Mouse (Mus musculus) forebrain, embryonic 10.5 days (tissue): ENCODE data around the gene Arglu1. TPM values are rescaled to one million over a fixed set of nuclear protein-coding genes. Genes with fewer than 3 reads are reported as not detected.

Experiments used
- DNase-seq: peaks from one replicate; pipeline ENCODE4 v3.0.0-alpha.2; 2017; ENCODE audit warnings: low spot score; ENCODE audit errors: extremely low spot score
- H3K27ac ChIP-seq: fragments of 300-500 bp; sonication (generic); 2 replicates; pipeline ENCODE4 v1.5.1; 2016; ENCODE audit warnings: mild to moderate bottlenecking
- H3K27me3 ChIP-seq: fragments of 300-500 bp; sonication (generic); 2 replicates; pipeline ENCODE4 v1.6.1; 2016; ENCODE audit warnings: mild to moderate bottlenecking; ENCODE audit not compliant: poor library complexity, severe bottlenecking
- H3K36me3 ChIP-seq: fragments of 300-500 bp; sonication (generic); replicated peaks from 2 replicates; pipeline ENCODE4 v1.6.1; 2016; ENCODE audit warnings: mild to moderate bottlenecking, moderate library complexity
- H3K4me1 ChIP-seq: fragments of 300-500 bp; sonication (generic); 2 replicates; pipeline ENCODE4 v1.6.1; 2016
- H3K4me3 ChIP-seq: fragments of 300-500 bp; sonication (generic); 2 replicates; pipeline ENCODE4 v1.5.1; 2016; ENCODE audit warnings: mild to moderate bottlenecking, moderate library complexity
- H3K9me3 ChIP-seq: fragments of 300-500 bp; sonication (generic); 2 replicates; pipeline ENCODE4 v1.6.1; 2016; ENCODE audit warnings: mild to moderate bottlenecking, moderate library complexity
- WGBS: fragments of 180-500 bp; shearing (Covaris S2); methylation state at CpG from one replicate; pipeline ENCODE4 v1.1.7; 2016; 5-methylcytosine and 5-hydroxymethylcytosine counted together
- microRNA-seq: library from miRNA; unstranded; fragments of <30 nt; microRNA quantifications from one replicate; pipeline ENCODE4, GENCODE M21; 2017
- polyA plus RNA-seq: library from polyadenylated mRNA; unstranded; fragments of >200 nt; fragmentation: Nextera tagmentation; extraction: Ambion mirVana; gene quantifications from 2 replicates; pipeline ENCODE4 v1.2.1, GENCODE M21; 2016

Gene Arglu1
- polyA plus RNA-seq, 1 experiment from 2014 or later, result 154 TPM

DNA sequence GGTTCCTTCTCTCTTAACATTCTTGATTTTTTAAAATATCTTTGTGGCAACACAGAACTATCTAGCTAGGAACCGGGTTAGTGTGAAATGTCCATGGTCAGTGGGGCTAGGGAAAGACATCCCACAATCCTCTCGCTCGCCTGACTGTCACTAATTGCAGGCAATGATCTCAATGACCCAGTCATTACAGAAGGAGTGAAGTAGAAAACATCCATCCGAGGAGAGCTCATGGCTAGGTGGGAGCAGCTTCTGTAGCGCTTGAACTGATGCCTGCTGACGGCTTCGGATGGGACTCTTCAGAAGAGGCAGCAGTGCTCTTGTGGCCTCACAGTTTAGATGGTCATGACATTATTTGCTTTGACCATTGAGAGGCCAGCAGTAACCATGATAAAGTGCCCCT lies 58.9 kb downstream of the Arglu1 start:
- WGBS, result 82% methylated on average over 7 of the region's 7 CpGs
- DNase-seq, result no peak
- H3K4me1 ChIP-seq, result peaks cover 18% of the 10 kb centered on the region
- H3K27ac ChIP-seq, result no peak overlapping the region
- H3K27me3 ChIP-seq, result no peaks in the 10 kb centered on the region
- H3K9me3 ChIP-seq, result no peaks in the 10 kb centered on the region
- peaks cover 94% of the 10 kb centered on the region for H3K36me3 ChIP-seq
- H3K4me3 ChIP-seq, result no peak overlapping the region

GRCm38 (mm10) chr8:8624017-8624416 lies 66.3 kb downstream of the Arglu1 start:
- H3K9me3 ChIP-seq, result no peaks in the 10 kb centered on the region
- WGBS, result 69% methylated on average over 7 of the region's 7 CpGs
- no peak for DNase-seq
- H3K36me3 ChIP-seq, result peaks cover 88% of the 10 kb centered on the region
- H3K27me3 ChIP-seq, result 0 out of 2 replicates have a peak, but pooled peaks cover 12% of the 10 kb centered on the region
- peaks cover 46% of the 10 kb centered on the region for H3K4me1 ChIP-seq
- H3K4me3 ChIP-seq, result no peak overlapping the region
- no peak overlapping the region for H3K27ac ChIP-seq

GRCm38 (mm10) chr8:8623486-8623885 lies 66.8 kb downstream of the Arglu1 start:
- no peak for DNase-seq
- Histone ChIP-seq H3K27ac (no peak overlapping the region), H3K4me1 (peaks cover 51% of the 10 kb centered on the region), H3K9me3 (no peaks in the 10 kb centered on the region), H3K36me3 (peaks cover 88% of the 10 kb centered on the region), H3K4me3 (no peak overlapping the region), H3K27me3 (0 out of 2 replicates have a peak, but pooled peaks cover 12% of the 10 kb centered on the region)
- WGBS, result 81% methylated on average over 8 of the region's 8 CpGs

DNA sequence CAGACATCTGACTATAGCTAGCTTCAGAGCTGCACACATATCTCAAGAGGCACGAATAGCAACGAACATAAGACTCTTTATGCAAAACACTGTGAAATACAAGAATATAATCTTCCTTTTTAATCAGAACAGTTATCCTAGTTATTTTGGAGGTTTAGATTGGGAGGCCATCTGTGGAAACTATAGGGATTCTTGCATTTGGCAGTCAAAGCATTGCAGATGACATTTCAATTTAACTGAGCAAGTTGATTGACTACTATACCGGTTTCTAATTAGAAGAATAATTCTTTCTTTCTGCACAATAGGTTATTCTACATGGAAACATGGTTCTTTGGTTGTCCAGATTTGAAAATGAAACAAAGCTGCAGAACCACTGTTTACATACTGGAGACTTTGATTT lies 67.8 kb downstream of the Arglu1 start:
- 91% methylated on average over 3 of the region's 3 CpGs for WGBS
- Histone ChIP-seq H3K4me3 (no peak overlapping the region), H3K36me3 (peaks cover 88% of the 10 kb centered on the region), H3K27ac (no peak overlapping the region), H3K27me3 (0 out of 2 replicates have a peak, but pooled peaks cover 12% of the 10 kb centered on the region), H3K9me3 (no peaks in the 10 kb centered on the region), H3K4me1 (peaks cover 51% of the 10 kb centered on the region)
- no peak for DNase-seq

GRCm38 (mm10) chr8:8622031-8622430 lies 68.3 kb downstream of the Arglu1 start:
- Histone ChIP-seq H3K9me3 (no peaks in the 10 kb centered on the region), H3K27ac (no peak overlapping the region), H3K4me3 (no peak overlapping the region), H3K27me3 (0 out of 2 replicates have a peak, but pooled peaks cover 12% of the 10 kb centered on the region), H3K4me1 (peaks cover 51% of the 10 kb centered on the region), H3K36me3 (peaks cover 88% of the 10 kb centered on the region)
- 93% methylated on average over 12 of the region's 12 CpGs for WGBS
- DNase-seq, result no peak

- Histone ChIP-seq H3K27me3 (0 out of 2 replicates have a peak, but pooled peaks cover 12% of the 10 kb centered on the region), H3K36me3 (peaks cover 89% of the 10 kb centered on the region), H3K9me3 (no peaks in the 10 kb centered on the region), H3K4me1 (peaks cover 55% of the 10 kb centered on the region), H3K27ac (no peak overlapping the region), H3K4me3 (no peak overlapping the region)
- WGBS, result 91% methylated on average over 16 of the region's 16 CpGs
- no peak for DNase-seq
Measured at GRCm38 (mm10) chr8:8621236-8621917, 68.9 kb downstream of the Arglu1 start.

GRCm38 (mm10) chr8:8620536-8620935 lies 69.8 kb downstream of the Arglu1 start:
- Histone ChIP-seq H3K4me3 (no peak overlapping the region), H3K27ac (peak overlapping the region; percentile 67), H3K36me3 (peaks cover 83% of the 10 kb centered on the region), H3K27me3 (0 out of 2 replicates have a peak, but pooled peaks cover 12% of the 10 kb centered on the region), H3K4me1 (peaks cover 54% of the 10 kb centered on the region), H3K9me3 (no peaks in the 10 kb centered on the region)
- no peak for DNase-seq
- WGBS, result 89% methylated on average over 21 of the region's 21 CpGs

DNA sequence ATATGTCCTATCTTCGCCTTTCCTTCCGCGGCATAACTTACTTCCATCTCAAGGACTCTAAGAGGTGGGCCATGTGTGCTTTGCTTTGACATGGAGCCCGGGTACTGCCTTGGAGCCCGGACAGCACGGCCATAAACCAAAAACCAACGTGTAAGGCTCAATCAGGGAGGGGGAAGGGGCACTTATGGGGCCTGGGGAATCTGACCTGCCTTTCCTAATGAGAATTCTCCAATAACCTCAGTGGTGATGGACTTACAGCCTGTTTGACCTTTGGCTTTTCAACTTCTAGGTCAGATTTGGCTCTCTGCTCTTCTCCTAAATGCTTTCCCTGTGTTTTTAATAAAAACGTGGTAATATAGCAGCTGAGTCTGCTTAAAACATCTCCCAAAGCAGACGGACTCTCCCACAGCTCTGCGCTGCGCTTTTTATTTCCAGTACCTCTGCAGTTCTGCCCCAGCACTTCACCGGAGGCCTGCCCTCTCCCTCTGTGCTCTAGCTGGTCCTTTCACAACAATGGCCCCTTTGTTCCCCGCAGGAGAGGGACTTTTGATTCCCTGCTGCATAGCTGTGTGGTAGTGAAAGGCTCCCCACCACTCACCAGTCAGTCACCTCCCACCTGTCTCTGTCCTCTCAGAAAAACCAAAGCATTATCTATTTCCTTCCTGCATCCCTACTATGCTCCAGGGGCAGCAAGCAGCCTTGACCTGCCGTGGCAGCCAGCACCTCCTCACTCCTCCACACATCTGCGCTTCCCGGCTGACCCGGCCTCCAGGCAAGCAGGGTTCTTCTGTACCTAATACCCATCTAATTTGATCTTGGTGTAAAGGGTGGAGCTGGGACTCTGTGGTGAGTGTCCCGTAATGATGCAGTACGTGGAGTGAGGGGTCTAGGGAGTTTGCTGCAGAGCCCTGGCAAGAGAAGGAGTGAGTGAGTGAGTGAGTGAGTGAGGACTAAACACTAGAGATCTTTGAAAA lies 70.8 kb downstream of the Arglu1 start:
- peak overlapping the region; percentile 67 for H3K27ac ChIP-seq
- peaks cover 80% of the 10 kb centered on the region for H3K36me3 ChIP-seq
- 0 out of 2 replicates have a peak, but pooled peaks cover 12% of the 10 kb centered on the region for H3K27me3 ChIP-seq

More for the DNA sequence above, 70.8 kb downstream of the Arglu1 start:
- peak; percentile 50 for DNase-seq
- WGBS, result 32% methylated on average over 19 of the region's 19 CpGs
- Histone ChIP-seq H3K4me3 (no peak overlapping the region; the same call in 1 of the 2 replicates), H3K9me3 (no peaks in the 10 kb centered on the region), H3K4me1 (peaks cover 45% of the 10 kb centered on the region)

Small RNAs within 50 kb of the gene (microRNA-seq; reads per million reads assigned to microRNA genes)
- 35.6 reads per million, percentile 38 among the genes with 10 or more reads in this experiment for gene Mir7654

Other genes starting within 250 kb of the Arglu1 start
- 28.7 and 29.9 TPM in 2 replicates for gene Efnb2, start 29.3 kb downstream of the Arglu1 start, polyA plus RNA-seq